Mouse (Mus musculus) 3134 (cell line): ENCODE measurements around the gene Fance.

Source experiments
- DNase-seq: peaks from one replicate; pipeline ENCODE4 v3.0.0-alpha.2; 2011; ENCODE audit warnings: low spot score; ENCODE audit not compliant: insufficient read length; ENCODE audit errors: extremely low read depth

The Fance gene

DNA sequence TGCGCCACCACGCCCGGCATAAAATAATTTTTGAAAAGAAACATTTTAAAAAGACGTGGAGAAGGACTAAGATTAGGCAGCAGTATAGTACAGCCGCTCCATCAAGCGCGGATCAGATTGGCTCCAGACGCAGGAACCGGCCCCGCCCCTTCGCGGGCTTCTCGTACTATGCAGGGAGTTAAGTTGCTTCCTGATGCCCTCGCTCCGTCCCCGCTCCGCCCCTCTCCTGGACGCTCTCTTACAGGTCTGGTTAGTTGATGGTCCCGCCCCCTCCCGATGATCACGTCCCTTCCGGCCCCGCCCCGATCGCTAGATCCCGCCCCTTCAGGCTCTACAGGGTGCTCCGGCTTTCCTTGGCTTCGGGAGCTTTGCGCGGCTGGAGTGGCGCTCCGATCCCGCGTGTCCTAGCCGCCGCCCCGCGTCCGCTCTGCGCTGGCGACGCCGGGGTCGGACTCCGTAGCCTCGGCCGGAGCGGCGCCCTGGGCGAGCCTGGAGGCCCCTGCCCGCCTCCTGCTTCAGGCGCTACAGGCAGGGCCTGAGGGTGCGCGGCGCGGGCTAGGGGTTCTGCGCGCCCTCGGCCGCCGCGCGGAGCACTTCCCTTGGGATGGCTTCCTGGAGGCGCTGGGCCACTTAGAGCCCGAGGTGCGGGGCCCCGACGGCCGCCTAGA is at the start of gene Fance:
TSS of gene Fance (plus strand) at position 308 of the 668 bp plus-strand sequence.
- DNase-seq = peak; percentile 99

DNA sequence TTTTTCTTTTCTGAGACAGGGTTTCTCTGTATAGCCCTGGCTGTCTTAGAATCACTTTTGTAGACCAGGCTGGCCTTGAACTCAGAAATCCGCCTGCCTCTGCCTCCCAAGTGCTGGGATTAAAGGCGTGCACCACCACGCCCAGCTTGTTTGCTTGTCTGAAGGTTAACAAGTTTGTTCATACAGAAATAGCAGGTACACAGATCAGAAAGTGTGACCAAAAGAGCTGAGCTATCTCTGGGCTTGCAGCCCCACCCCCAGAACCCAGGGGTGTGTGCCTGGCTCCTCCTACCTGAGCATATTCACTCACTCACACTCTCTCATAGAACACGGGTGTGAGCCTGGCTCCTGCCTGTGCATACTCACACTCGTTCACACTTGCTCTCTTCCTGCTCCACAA is 46.1 kb upstream of the Fance start:
- no peak for DNase-seq

- DNase-seq = no peak
Measured at GRCm38 (mm10) chr17:28270165-28270564, 43.2 kb upstream of the Fance start.

DNA sequence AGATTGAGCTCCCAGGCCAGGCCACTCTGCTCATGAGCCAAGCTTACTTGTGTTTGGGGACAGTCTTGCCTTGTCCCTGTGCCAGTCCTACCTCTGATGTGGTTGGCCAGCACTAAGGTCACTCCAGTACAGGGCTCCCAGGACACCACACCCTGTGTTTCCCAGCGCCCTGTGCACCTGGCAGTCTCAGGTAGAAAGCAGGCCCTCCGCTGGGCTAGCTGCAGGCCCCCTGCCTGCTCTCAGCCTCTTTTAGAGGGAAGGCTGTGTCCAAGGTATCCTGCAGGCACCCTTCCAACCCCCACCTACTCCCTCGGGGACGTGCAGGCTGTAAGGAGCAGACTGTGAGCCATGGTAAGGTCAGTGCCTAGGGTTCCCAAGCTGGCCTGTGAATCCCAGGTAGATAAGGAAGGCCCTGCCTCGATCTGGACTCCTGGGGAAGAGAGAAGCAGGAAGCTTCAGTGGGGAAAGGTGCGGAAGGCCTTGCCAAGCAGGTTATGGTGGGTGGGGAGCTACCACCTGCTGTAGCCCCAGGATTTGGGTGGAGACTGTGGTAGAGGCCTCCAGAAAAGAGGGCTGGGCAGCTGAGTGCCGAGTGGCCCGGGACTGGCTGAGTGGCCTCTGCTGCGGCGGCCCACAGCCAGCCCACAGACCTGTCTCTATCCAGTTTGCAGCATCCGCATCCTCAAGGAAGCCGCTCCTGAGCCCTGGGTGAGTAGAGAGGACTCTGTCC is 41.6 kb upstream of the Fance start:
- DNase-seq = no peak

DNA sequence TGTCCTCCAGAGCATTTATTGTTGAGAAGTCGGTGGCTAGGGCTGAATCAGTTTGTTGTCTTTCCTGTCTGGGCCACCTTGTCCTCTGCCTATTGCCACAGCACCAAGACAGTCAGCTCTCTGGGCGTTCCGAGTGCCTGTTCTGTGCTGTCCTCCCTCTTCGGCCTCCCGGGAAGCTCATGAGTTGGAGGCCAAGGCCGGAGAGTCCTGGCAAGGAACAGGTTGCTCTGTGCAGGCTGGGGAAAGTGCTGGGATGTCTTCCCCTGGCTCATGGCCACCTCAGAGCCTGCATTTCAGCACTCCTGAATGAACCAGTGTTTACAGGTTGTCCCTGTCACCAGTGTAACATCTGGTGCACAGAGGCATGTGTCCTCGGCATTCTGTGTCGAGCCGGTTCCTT is 41.0 kb upstream of the Fance start:
- DNase-seq = no peak

DNA sequence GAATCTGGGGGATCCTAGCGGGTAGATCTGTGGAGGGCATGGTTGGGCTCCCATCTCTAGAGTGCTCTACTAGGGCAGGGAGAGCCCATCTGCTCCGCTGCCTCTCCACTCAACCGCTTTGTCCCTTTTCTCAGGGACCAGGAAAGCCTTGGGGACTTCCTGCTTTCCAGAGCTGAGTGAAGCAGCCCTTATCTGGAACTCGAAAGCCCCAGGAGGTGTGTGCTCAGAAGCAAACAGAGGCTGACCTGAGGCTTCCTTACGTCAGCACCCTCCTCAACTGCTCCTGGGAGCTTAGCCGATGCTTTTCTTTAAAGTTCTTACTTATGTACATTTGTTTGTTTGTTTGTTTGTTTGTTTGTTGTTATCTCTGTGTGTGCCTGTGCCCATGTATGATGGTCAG is 40.5 kb upstream of the Fance start:
- no peak for DNase-seq

DNA sequence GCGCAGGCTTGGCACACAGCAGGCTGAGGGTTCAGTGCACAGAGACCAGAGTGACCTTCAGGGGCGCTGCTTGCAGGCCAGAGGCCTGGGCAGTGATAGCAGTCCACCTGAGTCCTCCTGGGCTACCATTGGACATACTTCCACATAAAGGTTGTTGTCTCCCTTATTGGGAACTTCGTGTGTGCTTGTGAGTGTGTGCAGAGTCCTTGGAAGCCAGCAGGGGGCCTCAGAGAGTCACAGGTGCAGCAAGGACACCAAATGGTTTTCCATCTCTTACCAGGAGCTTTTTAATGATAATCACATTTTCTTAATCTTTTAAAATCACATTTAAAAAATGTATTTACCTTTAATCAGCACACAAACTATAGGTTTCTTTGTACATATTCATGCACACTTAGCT is 38.6 kb upstream of the Fance start:
- DNase-seq = no peak

DNA sequence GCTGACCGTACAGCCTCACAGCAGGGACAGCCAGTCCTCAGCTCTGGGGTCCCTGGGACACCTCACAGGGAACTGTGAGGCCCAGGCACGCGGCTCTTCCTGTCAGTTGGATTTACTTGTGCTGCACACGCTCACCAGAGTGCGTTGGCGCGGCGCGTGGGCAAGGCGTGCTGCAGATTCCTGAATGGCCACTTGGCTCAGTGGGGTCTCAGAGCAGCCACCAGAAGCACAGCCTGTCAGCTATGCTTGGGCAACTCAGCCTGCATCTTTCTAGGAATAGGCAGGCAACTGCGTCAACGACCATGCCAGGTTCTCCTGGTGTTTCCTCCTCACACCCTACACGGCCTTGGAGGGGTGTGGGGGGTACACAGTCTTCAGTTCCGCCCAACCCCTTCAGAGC is 36.1 kb upstream of the Fance start:
- DNase-seq = no peak

DNA sequence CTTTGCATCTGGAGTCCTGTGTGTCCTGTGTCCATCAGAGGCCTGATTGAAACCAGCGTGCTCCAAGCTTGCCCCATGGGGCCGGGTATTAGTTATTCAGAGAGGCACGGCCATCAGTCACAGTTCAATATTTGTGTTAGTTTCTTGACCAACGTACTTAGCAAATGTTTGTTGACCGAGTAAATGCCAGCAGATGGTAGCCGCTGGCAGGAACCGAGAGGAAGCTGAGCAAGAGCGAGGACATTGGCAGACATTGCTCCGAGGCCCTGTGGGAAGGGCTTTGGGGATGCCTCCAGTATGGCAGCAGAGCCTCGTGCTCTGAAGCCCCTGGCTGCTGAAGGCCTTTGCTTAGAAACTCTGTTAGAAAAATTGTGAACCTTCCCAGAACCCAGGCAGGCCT is 35.6 kb upstream of the Fance start:
- DNase-seq = no peak

DNA sequence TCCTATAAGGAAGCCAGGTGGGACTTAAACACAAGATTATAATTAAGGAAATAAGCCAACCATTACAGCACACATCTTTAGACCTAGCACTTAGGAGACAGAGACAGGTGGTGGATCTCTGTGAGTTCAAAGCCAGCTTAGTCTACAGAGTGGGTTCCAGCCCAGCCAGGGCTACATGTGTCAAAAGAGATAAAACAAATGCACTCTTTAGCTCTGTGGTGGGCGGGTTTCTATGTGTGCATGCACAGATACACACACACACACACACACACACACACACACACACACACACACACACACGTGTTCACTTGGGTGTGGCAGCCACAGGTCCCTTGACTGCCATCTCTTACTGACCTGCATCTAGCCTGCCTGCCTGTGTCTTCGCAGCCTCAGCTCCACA is 35.2 kb upstream of the Fance start:
- DNase-seq = no peak

DNA sequence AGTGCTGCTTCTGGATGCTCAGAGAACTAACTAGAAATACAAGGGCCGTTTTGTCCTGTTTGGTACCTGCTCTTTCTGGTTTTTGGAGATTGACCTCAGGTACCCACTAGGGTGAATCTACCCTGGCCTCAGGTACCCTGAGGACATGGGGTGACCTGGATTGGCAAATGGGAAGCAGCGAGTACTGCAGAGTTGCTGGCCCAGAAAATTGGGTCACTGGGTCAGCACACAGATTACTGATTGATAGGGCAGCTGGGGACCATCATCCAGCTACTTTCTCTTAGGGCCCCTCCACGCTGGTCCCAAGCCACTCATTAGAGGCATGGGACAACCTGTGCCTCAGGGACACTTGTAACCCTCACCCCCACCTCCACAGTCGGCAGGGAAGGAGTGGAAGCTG is 34.1 kb upstream of the Fance start:
- no peak for DNase-seq

DNA sequence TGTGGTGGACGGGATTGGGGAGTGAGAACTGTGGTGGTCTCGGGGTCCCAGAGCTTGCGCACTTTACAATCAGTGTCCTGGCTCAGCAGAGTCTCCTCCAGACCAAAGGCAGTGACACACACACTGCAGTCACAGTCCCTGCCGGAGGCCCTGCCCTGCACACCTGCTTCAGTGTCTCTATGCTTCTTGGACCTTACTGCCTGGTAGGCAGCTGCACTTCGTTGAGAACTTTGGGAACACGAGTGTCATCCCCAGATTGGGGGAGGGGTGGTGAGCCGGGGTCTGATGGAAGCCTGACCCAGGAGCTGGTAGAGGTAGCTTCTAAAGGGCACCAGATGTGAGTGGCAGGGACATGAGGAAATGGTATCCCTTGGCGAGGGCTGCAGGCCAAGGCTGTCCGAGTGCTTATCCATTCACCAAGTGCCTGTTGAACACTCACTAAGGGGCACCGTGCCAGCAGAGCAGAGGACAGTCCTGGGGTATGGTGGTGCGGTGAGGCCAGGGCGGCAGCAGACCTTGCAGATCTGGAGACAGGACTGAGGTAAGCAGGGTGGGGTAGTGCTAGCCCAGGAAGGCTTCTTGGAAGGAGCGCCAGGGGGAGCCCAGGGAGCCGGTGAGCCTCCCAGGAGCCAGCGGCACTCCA is 33.4 kb upstream of the Fance start:
- peak; percentile 92 for DNase-seq

DNA sequence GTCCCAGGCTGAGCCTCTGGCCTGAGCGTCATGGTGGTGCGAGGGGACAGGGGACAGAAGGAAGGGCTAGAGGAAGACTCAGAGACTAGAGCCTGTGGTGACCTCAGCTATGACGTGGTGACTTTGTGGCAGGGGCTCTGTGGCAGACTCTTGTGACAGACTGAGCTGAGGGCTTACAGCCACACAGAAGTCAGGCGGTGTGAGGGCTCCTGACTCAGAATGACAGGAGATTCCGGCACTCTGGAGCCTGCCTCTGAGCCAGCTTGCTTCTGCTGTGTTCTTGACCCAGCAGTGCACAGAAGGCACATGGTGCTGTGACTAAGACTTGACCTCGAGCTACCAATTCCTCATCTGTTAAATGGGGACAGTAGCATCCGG is 32.9 kb upstream of the Fance start:
- no peak for DNase-seq

- no peak for DNase-seq
Measured at GRCm38 (mm10) chr17:28280831-28281377, 32.4 kb upstream of the Fance start.

- DNase-seq = no peak
Measured at GRCm38 (mm10) chr17:28281866-28282441, 31.4 kb upstream of the Fance start.

GRCm38 (mm10) chr17:28283199-28283598 is 30.1 kb upstream of the Fance start:
- DNase-seq = no peak

GRCm38 (mm10) chr17:28286133-28286532 is 27.2 kb upstream of the Fance start:
- no peak for DNase-seq

- DNase-seq = no peak
Measured at GRCm38 (mm10) chr17:28286964-28287363, 26.4 kb upstream of the Fance start.

DNA sequence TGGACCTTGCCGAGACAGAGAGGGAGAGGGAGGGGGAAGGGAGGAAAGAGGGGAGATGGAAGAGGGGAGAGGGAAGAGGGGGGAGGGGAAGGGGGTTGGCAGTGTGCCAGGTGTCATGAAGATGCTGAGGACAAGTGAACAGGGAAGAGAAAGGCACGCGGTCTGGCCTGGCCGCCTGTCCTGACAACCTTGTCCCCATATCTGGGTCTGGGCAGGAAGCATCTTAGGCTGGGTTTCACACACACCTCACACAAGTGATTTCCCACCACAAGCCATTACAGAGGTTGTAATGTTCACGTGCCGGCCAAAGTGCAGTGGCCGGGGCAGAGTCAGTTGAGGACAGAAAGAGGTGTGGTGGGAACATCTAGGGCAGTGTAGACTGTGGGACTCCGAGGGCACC is 25.7 kb upstream of the Fance start:
- DNase-seq = no peak

- no peak for DNase-seq
Measured at GRCm38 (mm10) chr17:28287980-28288379, 25.3 kb upstream of the Fance start.

- DNase-seq = peak; percentile 53
Measured at GRCm38 (mm10) chr17:28290262-28290661, 23.1 kb upstream of the Fance start.
